Mouse (Mus musculus) forebrain, embryonic 14.5 days (tissue): ENCODE measurements around the gene Cers5. TPM values are rescaled to one million over a fixed set of nuclear protein-coding genes. Genes with fewer than 3 reads are reported as not detected.

Source experiments
- ATAC-seq: fragments of 200-750 bp; cut with Nextera tagmentation; 2 replicates; pipeline ENCODE4 v1.8.0; 2017; ENCODE audit warnings: mild to moderate bottlenecking, moderate library complexity
- DNase-seq: peaks from one replicate; pipeline ENCODE4 v3.0.0-alpha.2; 2015; ENCODE audit warnings: low spot score
- H3K27ac ChIP-seq: fragments of 300-500 bp; sonication (generic); 2 replicates; pipeline ENCODE4 v1.5.1; 2014; ENCODE audit warnings: low read depth, mild to moderate bottlenecking, control low read depth, low read length, moderate library complexity
- H3K27me3 ChIP-seq: fragments of 300-500 bp; sonication (generic); replicated peaks from 2 replicates; pipeline ENCODE4 v1.6.1; 2014; ENCODE audit warnings: low read length, control low read depth, mixed read lengths; ENCODE audit not compliant: control insufficient read depth, insufficient read depth
- H3K36me3 ChIP-seq: fragments of 300-500 bp; sonication (generic); 2 replicates; pipeline ENCODE4 v1.6.1; 2014; ENCODE audit warnings: low read length, control low read depth; ENCODE audit not compliant: control insufficient read depth, insufficient read depth
- H3K4me1 ChIP-seq: fragments of 300-500 bp; sonication (generic); 2 replicates; pipeline ENCODE4 v1.6.1; 2014; ENCODE audit warnings: antibody characterized with exemption, low read length, control low read depth; ENCODE audit not compliant: control insufficient read depth, insufficient read depth
- H3K4me2 ChIP-seq: fragments of 300-500 bp; sonication (generic); 2 replicates; pipeline ENCODE4 v1.6.1; 2014; ENCODE audit warnings: mild to moderate bottlenecking, control low read depth, low read length
- H3K4me3 ChIP-seq: fragments of 300-500 bp; sonication (generic); 2 replicates; pipeline ENCODE4 v1.5.1; 2014; ENCODE audit warnings: low read depth, low read length, control low read depth
- H3K9ac ChIP-seq: fragments of 300-500 bp; sonication (generic); 2 replicates; pipeline ENCODE4 v1.6.1; 2014; ENCODE audit warnings: mild to moderate bottlenecking, low read length, control low read depth, moderate library complexity
- H3K9me3 ChIP-seq: fragments of 300-500 bp; sonication (generic); replicated peaks from 2 replicates; pipeline ENCODE4 v1.6.1; 2016; ENCODE audit warnings: low read length, control low read depth, mixed read lengths; ENCODE audit not compliant: control insufficient read depth
- WGBS: fragments of 180-500 bp; shearing (Covaris S2); extraction: QIAGEN DNeasy Blood & Tissue Kit; methylation state at CpG from one replicate; pipeline ENCODE4 v1.1.7; 2014; 5-methylcytosine and 5-hydroxymethylcytosine counted together
- polyA plus RNA-seq: library from polyadenylated mRNA; unstranded; fragments of >200 nt; fragmentation: Nextera tagmentation; extraction: Ambion mirVana; gene quantifications from 2 replicates; pipeline ENCODE4 v1.2.1, GENCODE M21; 2014

Gene Cers5
- polyA plus RNA-seq, 1 experiment from 2014 or later, result 71.9 TPM

DNA sequence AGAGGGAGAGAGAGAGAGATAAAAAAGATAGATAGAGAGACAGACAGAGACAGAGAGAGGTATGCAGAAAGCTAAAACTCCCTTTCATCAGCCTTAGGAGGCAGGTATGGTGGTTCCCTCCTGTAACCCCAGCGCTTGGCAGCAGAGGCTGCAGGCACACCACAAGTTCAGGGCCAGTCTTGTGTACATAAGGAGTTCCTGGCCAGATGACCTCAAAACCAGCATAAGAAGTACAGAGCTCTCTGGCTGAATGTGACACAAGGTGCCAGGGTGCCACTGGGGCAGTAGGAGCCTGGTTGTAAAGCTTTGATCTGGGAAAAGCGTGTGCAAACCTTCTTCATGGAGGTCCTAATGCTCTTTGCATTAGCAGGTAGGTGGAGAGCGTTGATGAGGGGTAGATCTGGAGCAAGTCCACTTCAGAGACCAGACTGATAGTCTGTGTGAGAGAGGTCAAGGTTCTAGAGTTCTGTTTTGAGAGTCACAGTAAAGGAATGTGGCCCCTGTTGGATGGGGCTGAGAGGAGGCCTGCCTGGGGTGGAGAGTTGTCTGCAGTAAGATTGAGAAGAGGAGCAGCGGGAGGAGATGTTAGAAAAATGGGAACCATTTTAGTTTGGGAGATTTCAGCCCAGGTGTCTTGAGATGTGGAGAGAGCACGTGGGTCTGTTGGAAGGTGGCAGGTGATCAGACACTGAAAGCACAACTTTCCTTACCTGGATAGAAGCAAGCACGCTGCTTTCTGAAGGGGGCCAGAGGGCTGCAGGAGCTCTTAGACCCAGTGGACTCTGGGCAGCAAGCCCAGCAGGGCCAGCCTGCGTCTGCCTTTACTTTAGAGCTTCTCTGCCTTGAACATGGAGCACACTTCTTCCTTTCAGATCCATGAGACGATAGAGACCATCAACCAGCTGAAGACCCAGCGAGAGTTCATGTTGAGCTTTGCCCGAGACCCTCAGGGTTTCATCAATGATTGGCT is 62.2 kb downstream of the Cers5 start:
- H3K27ac ChIP-seq, result no peak overlapping the region
- ATAC-seq (no peak), DNase-seq (no peak)
- H3K4me2 ChIP-seq, result no peak overlapping the region
- H3K27me3 ChIP-seq, result no peaks in the 10 kb centered on the region
- H3K9me3 ChIP-seq, result no peaks in the 10 kb centered on the region
- WGBS, result 93% methylated on average over 10 of the region's 10 CpGs
- H3K4me3 ChIP-seq, result no peak overlapping the region
- peaks cover 3% of the 10 kb centered on the region; the same call in 1 of the 2 replicates for H3K4me1 ChIP-seq
- H3K36me3 ChIP-seq, result peaks cover 94% of the 10 kb centered on the region
- no peak overlapping the region for H3K9ac ChIP-seq

DNA sequence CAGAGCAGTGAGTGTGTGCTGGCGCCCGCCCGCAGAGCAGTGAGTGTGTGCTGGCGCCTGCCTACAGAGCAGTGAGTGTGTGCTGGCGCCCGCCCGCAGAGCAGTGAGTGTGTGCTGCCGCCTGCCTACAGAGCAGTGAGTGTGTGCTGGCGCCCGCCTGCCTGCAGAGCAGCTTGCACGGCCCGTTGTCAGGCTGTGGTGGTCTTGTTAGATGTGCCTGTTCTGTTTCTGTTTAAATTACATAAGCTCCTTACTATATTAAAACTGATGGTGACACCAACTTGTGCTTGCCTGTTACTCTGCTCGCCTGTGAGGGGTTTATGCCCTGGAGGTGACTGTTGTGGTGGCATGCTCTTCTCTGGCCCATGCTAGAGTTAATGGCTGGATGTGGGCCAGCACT is 64.5 kb downstream of the Cers5 start:
- no peak for ATAC-seq
- H3K9me3 ChIP-seq, result no peaks in the 10 kb centered on the region
- no peak for DNase-seq
- 94% methylated on average over 13 of the region's 13 CpGs for WGBS
- H3K4me1 ChIP-seq, result peaks cover 12% of the 10 kb centered on the region
- peaks cover 93% of the 10 kb centered on the region for H3K36me3 ChIP-seq
- no peak overlapping the region for H3K4me3 ChIP-seq
- no peaks in the 10 kb centered on the region for H3K27me3 ChIP-seq
- no peak overlapping the region for H3K4me2 ChIP-seq
- H3K9ac ChIP-seq, result no peak overlapping the region
- no peak overlapping the region for H3K27ac ChIP-seq

DNA sequence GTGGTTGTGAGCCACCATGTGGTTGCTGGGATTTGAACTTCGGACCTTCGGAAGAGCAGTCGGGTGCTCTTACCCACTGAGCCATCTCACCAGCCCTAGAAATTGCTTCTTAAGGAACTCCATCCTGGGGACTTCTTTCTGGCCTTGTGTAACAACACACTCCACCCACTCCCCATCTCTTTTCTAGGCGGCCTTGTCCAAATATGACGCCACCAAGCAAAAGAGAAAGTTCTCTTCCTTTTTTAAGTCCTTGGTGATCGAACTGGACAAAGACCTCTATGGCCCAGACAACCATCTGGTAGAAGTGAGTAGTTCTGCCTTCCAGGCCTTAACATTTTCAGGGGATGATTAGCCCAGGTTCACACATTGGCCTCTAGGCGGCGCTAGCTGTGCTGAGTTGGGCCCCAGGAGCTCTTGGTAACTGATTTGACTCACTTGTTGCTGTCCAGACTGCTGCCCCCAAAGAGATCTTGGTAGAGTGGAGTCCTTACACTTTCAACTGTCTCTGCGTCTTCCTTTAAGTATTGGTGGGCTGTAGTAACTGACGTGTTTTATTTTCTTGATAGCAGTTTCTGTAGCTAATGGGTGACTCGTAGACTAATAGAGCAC is 67.1 kb downstream of the Cers5 start, which contains the start of gene Gm17349:
Gene Gm17349, minus strand, starts transcription at position 51 of the 609 bp plus-strand sequence.
- Histone ChIP-seq H3K27ac (peak within 1 kb of the TSS; percentile 89), H3K4me1 (peaks cover 19% of the 10 kb centered on the region), H3K4me2 (peak within 1 kb of the TSS; percentile 92), H3K36me3 (peaks cover 67% of the 10 kb centered on the region), H3K9me3 (no peaks in the 10 kb centered on the region), H3K4me3 (peak within 1 kb of the TSS; percentile 47), H3K9ac (peak within 1 kb of the TSS; percentile 74), H3K27me3 (no peaks in the 10 kb centered on the region)
- 63% methylated on average over 11 of the region's 11 CpGs for WGBS
- ATAC-seq, result no peak
- DNase-seq, result peak; percentile 68

DNA sequence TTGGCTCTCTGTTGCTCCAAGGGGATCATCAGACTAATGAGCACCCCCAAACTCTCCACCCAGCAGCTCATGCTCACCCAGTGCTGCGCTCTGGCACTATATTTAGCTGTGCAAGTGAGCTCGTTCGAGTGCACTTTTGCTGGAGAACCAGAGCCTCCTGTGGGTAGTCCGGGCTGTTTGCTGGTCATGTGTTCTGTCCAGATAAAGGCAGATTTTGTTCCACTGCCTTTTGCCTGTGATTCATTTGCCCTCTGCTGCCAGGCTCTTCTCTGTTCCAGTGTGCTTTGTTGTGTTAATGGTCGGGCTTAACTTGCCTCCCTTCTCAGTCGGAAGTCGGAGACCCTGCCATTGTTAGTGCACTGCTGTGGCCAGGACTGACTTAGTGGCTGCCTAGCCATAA is 67.8 kb downstream of the Cers5 start:
- WGBS, result 32% methylated on average over 7 of the region's 7 CpGs
- Histone ChIP-seq H3K27me3 (no peaks in the 10 kb centered on the region), H3K4me3 (peak overlapping the region; percentile 47; the same call in 1 of the 2 replicates), H3K27ac (peak overlapping the region; percentile 89; the same call in 1 of the 2 replicates), H3K9ac (peak overlapping the region; percentile 74), H3K4me2 (peak overlapping the region; percentile 92), H3K4me1 (peaks cover 19% of the 10 kb centered on the region), H3K36me3 (peaks cover 60% of the 10 kb centered on the region), H3K9me3 (no peaks in the 10 kb centered on the region)
- no peak for ATAC-seq
- DNase-seq, result no peak

DNA sequence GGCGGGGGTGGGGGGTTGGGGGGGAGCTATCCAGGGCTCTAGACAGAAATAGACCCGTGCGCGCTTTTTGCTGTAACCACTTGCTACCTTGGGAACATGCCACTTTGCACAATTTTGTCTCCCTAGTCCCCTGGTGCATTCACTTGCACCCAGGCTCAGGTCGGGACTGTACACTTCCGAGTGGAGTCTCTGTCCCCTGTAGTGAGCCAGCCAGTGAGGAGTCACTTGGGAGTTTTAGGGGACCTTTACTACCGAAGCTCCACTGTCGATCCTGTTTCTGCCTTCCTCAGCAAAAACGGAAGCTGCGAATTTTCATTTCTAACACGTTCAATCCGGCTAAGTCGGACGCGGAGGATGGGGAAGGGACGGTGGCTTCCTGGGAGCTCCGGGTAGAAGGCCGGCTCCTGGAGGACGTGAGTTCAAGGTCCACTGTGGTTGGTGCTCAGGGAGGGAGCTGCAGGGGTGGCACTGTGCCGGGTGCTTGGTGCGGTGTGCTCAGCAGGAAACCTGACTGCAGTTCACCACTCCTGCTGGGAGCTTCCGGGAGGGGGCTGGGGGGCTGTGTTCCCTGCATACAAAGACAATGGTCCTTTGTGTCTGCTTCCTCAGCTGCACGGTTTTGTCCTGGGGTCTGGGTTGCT is 68.5 kb downstream of the Cers5 start:
- peaks cover 53% of the 10 kb centered on the region for H3K36me3 ChIP-seq
- ATAC-seq (no peak), DNase-seq (no peak)

DNA sequence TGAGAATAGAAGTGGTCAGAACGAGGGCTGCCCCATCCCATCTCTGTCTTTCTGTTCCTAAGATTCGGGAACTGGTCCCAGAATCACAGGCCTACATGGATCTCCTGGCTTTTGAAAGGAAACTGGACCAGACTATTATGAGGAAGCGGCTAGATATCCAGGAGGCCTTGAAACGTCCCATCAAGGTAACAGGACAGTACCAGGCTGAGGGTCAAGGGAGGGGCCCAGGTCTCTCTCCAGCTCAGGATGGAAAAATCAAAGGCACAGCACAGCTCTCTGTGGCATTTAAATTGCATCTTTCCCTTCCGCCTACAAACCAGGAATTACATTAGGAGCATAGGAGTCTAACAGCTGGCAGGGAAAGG is 69.0 kb downstream of the Cers5 start:
- no peaks in the 10 kb centered on the region for H3K9me3 ChIP-seq
- no peak for DNase-seq
- H3K27ac ChIP-seq, result peak overlapping the region; percentile 89; the same call in 1 of the 2 replicates
- WGBS, result 62% methylated on average over 5 of the region's 5 CpGs
- peak overlapping the region; percentile 74 for H3K9ac ChIP-seq
- no peaks in the 10 kb centered on the region for H3K27me3 ChIP-seq
- peaks cover 19% of the 10 kb centered on the region for H3K4me1 ChIP-seq
- peaks cover 48% of the 10 kb centered on the region for H3K36me3 ChIP-seq
- no peak for ATAC-seq
- H3K4me3 ChIP-seq, result peak overlapping the region; percentile 47
- H3K4me2 ChIP-seq, result peak overlapping the region; percentile 92

More for the DNA sequence above, 68.5 kb downstream of the Cers5 start:
- no peaks in the 10 kb centered on the region for H3K27me3 ChIP-seq
- H3K27ac ChIP-seq, result peak overlapping the region; percentile 89
- 28% methylated on average over 23 of the region's 23 CpGs for WGBS
- peak overlapping the region; percentile 92 for H3K4me2 ChIP-seq
- H3K9ac ChIP-seq, result peak overlapping the region; percentile 74
- H3K4me3 ChIP-seq, result peak overlapping the region; percentile 47
- H3K9me3 ChIP-seq, result no peaks in the 10 kb centered on the region
- H3K4me1 ChIP-seq, result peaks cover 19% of the 10 kb centered on the region

DNA sequence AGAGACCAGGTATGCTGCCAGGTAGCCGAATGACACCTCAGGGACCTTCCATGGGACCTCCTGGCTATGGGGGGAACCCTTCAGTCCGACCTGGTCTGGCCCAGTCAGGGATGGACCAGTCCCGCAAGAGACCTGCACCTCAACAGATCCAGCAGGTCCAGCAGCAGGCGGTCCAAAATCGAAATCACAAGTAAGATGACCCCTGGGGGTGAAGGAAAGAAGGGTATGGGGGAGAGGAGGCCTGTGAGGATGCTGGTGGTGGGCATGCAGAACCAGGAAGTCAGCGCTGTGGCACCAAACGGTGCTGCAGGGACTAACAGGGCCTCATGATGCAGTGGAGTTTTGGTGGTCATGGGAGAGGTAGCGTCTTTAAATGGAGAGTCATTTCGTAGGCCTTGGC is 69.6 kb downstream of the Cers5 start:
- Histone ChIP-seq H3K36me3 (peaks cover 43% of the 10 kb centered on the region), H3K4me2 (peak overlapping the region; percentile 92), H3K27ac (peak overlapping the region; percentile 89), H3K9me3 (no peaks in the 10 kb centered on the region), H3K4me3 (peak overlapping the region; percentile 47), H3K27me3 (no peaks in the 10 kb centered on the region), H3K4me1 (peaks cover 19% of the 10 kb centered on the region), H3K9ac (peak overlapping the region; percentile 74)
- no peak for DNase-seq
- 60% methylated on average over 9 of the region's 9 CpGs for WGBS
- ATAC-seq, result no peak

DNA sequence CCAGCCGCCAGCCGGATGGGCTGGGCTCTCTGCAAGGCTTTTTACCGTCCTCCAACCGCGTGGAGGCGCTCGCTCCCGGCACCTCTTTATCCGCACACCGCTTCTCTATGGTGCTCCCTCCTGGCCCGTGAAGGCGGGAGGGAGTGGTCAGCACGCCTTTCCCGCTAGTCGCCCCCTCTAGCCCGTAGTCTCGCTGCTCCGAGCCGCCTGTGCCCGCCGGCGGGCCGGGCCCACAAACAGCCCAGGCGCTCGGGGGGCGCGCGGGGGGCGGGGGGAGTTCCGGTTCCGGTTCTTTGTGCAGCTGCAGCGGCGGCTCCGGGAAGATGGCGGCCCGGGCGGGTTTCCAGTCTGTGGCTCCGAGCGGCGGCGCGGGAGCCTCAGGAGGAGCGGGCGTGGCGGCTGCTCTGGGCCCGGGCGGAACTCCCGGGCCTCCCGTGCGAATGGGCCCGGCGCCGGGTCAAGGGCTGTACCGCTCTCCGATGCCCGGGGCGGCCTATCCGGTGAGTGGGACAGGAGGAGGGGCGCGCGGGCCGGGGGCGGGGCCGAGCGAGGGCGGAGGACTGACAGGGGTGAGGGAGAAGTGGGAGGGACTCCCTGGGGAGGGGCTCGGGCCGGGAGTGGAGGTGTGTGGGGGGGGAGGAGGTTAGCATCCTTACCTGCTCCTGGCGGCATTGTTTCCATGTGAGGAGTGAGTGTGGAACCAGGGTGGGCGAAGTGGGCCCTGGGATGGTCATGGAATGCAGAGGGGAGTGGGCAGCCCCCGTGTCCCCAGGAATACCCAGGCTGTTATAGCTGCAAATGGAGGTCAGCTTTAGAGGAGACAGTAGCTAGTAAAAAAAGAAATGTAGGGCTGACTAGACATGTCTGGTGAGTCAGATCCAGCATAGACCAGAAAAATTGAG is 70.4 kb downstream of the Cers5 start, which contains the start of gene Smarcd1:
Gene Smarcd1, plus strand, starts transcription at position 131 of the 902 bp plus-strand sequence.
- peaks cover 42% of the 10 kb centered on the region for H3K36me3 ChIP-seq
- H3K27ac ChIP-seq, result peak within 1 kb of the TSS; percentile 89
- H3K4me1 ChIP-seq, result peaks cover 19% of the 10 kb centered on the region
- DNase-seq, result peak; percentile 98
- ATAC-seq, result peak; percentile 98
- no peaks in the 10 kb centered on the region for H3K27me3 ChIP-seq
- no peaks in the 10 kb centered on the region for H3K9me3 ChIP-seq
- peak within 1 kb of the TSS; percentile 92 for H3K4me2 ChIP-seq
- under 1% methylated on average over 63 of the region's 71 CpGs for WGBS
- peak within 1 kb of the TSS; percentile 74 for H3K9ac ChIP-seq
- peak within 1 kb of the TSS; percentile 47 for H3K4me3 ChIP-seq
